Mouse (Mus musculus): Measurements from ENCODE around the gene Vmn1r225. TPM values are rescaled to one million over a fixed set of nuclear protein-coding genes. Genes with fewer than 3 reads are reported as not detected.
"Not testable (repeated sequence)": the region's sequence is repeated elsewhere in the genome, so short reads cannot be mapped to it uniquely, and the experiment has no call there.

Vmn1r225 gene
- not detected in 2 replicates for polyA plus RNA-seq (2016; fragmentation: Nextera tagmentation; extraction: Ambion mirVana)

- Histone ChIP-seq H3K36me3 (no peaks in the 10 kb centered on the region), H3K4me1 (no peaks in the 10 kb centered on the region), H3K4me3 (no peak within 1 kb of the TSS), H3K27me3 (ENCODE audit: insufficient read depth, poor library complexity, severe bottlenecking) (no peaks in the 10 kb centered on the region), H3K27ac (no peak within 1 kb of the TSS), H3K9me3 (no peaks in the 10 kb centered on the region)
- DNase-seq (ENCODE audit: low spot score), result no peak
These were observed at the start of gene Vmn1r225 for GRCm38 (mm10) chr17:20497858-20498257. Vmn1r225 (plus strand) TSS chr17:20498158.

GRCm38 (mm10) chr17:20473311-20473710 lies 24.6 kb upstream of the Vmn1r225 start:
- Histone ChIP-seq H3K4me1 (no peaks in the 10 kb centered on the region), H3K27ac (no peak overlapping the region), H3K27me3 (ENCODE audit: insufficient read depth, poor library complexity, severe bottlenecking) (no peaks in the 10 kb centered on the region), H3K9me3 (no peaks in the 10 kb centered on the region; the same call in 1 of the 2 replicates), H3K36me3 (no peaks in the 10 kb centered on the region), H3K4me3 (no peak overlapping the region)
- no peak for DNase-seq (ENCODE audit: low spot score)
- 62% methylated on average over 3 of the region's 3 CpGs for WGBS

GRCm38 (mm10) chr17:20481231-20481630 lies 16.7 kb upstream of the Vmn1r225 start, which contains the start of gene Vmn2r108:
Vmn2r108 (minus strand) TSS chr17:20481331.
- H3K4me3 ChIP-seq, result no peak within 1 kb of the TSS
- no peaks in the 10 kb centered on the region for H3K27me3 ChIP-seq (ENCODE audit: insufficient read depth, poor library complexity, severe bottlenecking)
- H3K9me3 ChIP-seq, result peaks cover 5% of the 10 kb centered on the region; the same call in 1 of the 2 replicates
- no peak within 1 kb of the TSS for H3K27ac ChIP-seq
- no peaks in the 10 kb centered on the region for H3K4me1 ChIP-seq
- DNase-seq (ENCODE audit: low spot score), result no peak
- no peaks in the 10 kb centered on the region for H3K36me3 ChIP-seq

GRCm38 (mm10) chr17:20508247-20508646 lies 10.3 kb downstream of the Vmn1r225 start:
- H3K4me3 ChIP-seq; DNase-seq (ENCODE audit: low spot score); H3K27ac ChIP-seq; H3K9me3 ChIP-seq; H3K36me3 ChIP-seq; H3K4me1 ChIP-seq; H3K27me3 ChIP-seq (ENCODE audit: insufficient read depth, poor library complexity, severe bottlenecking): not testable (repeated sequence)

Other genes with a start within 250 kb of the Vmn1r225 start
- gene Vmn2r106, start 212.6 kb upstream of the Vmn1r225 start, polyA plus RNA-seq (2016; fragmentation: Nextera tagmentation; extraction: Ambion mirVana), result not detected in 2 replicates
- gene Vmn2r107, start 152.9 kb upstream of the Vmn1r225 start, polyA plus RNA-seq (2016; fragmentation: Nextera tagmentation; extraction: Ambion mirVana), result not detected in 2 replicates
- gene Vmn1r224, start 84.0 kb upstream of the Vmn1r225 start, polyA plus RNA-seq (2016; fragmentation: Nextera tagmentation; extraction: Ambion mirVana), result not detected in 2 replicates
- not detected in 2 replicates for gene Vmn2r108, start 16.8 kb upstream of the Vmn1r225 start, polyA plus RNA-seq (2016; fragmentation: Nextera tagmentation; extraction: Ambion mirVana)
- not detected in 2 replicates for gene Vmn2r109, start 66.6 kb downstream of the Vmn1r225 start, polyA plus RNA-seq (2016; fragmentation: Nextera tagmentation; extraction: Ambion mirVana)
- gene Vmn2r110, start 98.3 kb downstream of the Vmn1r225 start, polyA plus RNA-seq (2016; fragmentation: Nextera tagmentation; extraction: Ambion mirVana), result 0.02 and 0.03 TPM in 2 replicates
- not detected in 2 replicates for gene Fpr-rs3, start 126.7 kb downstream of the Vmn1r225 start, polyA plus RNA-seq (2016; fragmentation: Nextera tagmentation; extraction: Ambion mirVana)
- not detected in 2 replicates for gene Vmn1r226, start 184.7 kb downstream of the Vmn1r225 start, polyA plus RNA-seq (2016; fragmentation: Nextera tagmentation; extraction: Ambion mirVana)
- gene Vmn1r227, start 231.7 kb downstream of the Vmn1r225 start, polyA plus RNA-seq (2016; fragmentation: Nextera tagmentation; extraction: Ambion mirVana), result not detected in 2 replicates